Mouse (Mus musculus) lung, postnatal 0 days (tissue): ENCODE measurements at regions not wholly inside any gene's neighbourhood (a gene's known extent, or its start where the extent isn't known, plus 50 kb on each side); places are given as distances from the start of the nearest gene placed in this dataset.

Source experiments
- ATAC-seq: fragments of 200-750 bp; cut with Nextera tagmentation; 2 replicates; pipeline ENCODE4 v1.8.0; 2017; ENCODE audit warnings: moderate library complexity
- DNase-seq: peaks from one replicate; pipeline ENCODE4 v3.0.0-alpha.2; 2016; ENCODE audit warnings: low spot score
- H3K27ac ChIP-seq: fragments of 300-500 bp; sonication (generic); 2 replicates; pipeline ENCODE4 v1.5.1; 2014; ENCODE audit warnings: antibody characterized with exemption, mild to moderate bottlenecking, low read length, mixed read lengths
- H3K27me3 ChIP-seq: fragments of 300-500 bp; sonication (generic); replicated peaks from 2 replicates; pipeline ENCODE4 v1.6.1; 2014; ENCODE audit warnings: low read length, mixed read lengths; ENCODE audit not compliant: insufficient read depth
- H3K36me3 ChIP-seq: fragments of 300-500 bp; sonication (generic); 2 replicates; pipeline ENCODE4 v1.6.1; 2014; ENCODE audit warnings: low read length, mixed read lengths; ENCODE audit not compliant: insufficient read depth
- H3K4me1 ChIP-seq: fragments of 300-500 bp; sonication (generic); 2 replicates; pipeline ENCODE4 v1.6.1; 2014; ENCODE audit warnings: antibody characterized with exemption, low read depth, low read length, mixed read lengths; ENCODE audit not compliant: insufficient read depth
- H3K4me2 ChIP-seq: fragments of 300-500 bp; sonication (generic); replicated peaks from 2 replicates; pipeline ENCODE4 v1.6.1; 2014; ENCODE audit warnings: low read depth, mild to moderate bottlenecking, low read length, moderate library complexity, mixed read lengths
- H3K4me3 ChIP-seq: fragments of 300-500 bp; sonication (generic); 2 replicates; pipeline ENCODE4 v1.5.1; 2014; ENCODE audit warnings: low read depth, low read length
- H3K9ac ChIP-seq: fragments of 300-500 bp; sonication (generic); replicated peaks from 2 replicates; pipeline ENCODE4 v1.6.1; 2014; ENCODE audit warnings: low read depth, mild to moderate bottlenecking
- H3K9me3 ChIP-seq: fragments of 300-500 bp; sonication (generic); 2 replicates; pipeline ENCODE4 v1.6.1; 2016; ENCODE audit warnings: low read length, mixed read lengths
- CTCF ChIP-seq: IDR thresholded peaks from 2 replicates; pipeline ENCODE4 v1.5.1; 2016; ENCODE audit warnings: antibody characterized with exemption, mild to moderate bottlenecking
- EP300 ChIP-seq: IDR thresholded peaks from 2 replicates; pipeline ENCODE4 v1.6.1; 2016; ENCODE audit warnings: antibody characterized with exemption, mild to moderate bottlenecking, control low read depth
- WGBS: fragments of 180-500 bp; shearing (Covaris S2); extraction: QIAGEN DNeasy Blood & Tissue Kit; methylation state at CpG from one replicate; pipeline ENCODE4 v1.1.7; 2014; 5-methylcytosine and 5-hydroxymethylcytosine counted together

GRCm38 (mm10) chr1:88968142-88968541, 102.1 kb upstream of the Sh3bp4 start:
- DNase-seq, result no peak
- WGBS, result 69% methylated on average over 7 of the region's 7 CpGs
- no peak overlapping the region for H3K27ac ChIP-seq
- TF ChIP-seq EP300 (no peak), CTCF (no peak)
- H3K4me1 ChIP-seq, result no peaks in the 10 kb centered on the region
- H3K9me3 ChIP-seq, result no peaks in the 10 kb centered on the region
- H3K9ac ChIP-seq, result no peak overlapping the region
- ATAC-seq, result peak; percentile 50; the same call in 1 of the 2 replicates
- no peaks in the 10 kb centered on the region for H3K27me3 ChIP-seq
- no peaks in the 10 kb centered on the region for H3K36me3 ChIP-seq
- no peak overlapping the region for H3K4me2 ChIP-seq
- no peak overlapping the region for H3K4me3 ChIP-seq

GRCm38 (mm10) chr1:88969016-88969415, 101.2 kb upstream of the Sh3bp4 start:
- no peaks in the 10 kb centered on the region for H3K36me3 ChIP-seq
- H3K9me3 ChIP-seq, result no peaks in the 10 kb centered on the region
- H3K27ac ChIP-seq, result no peak overlapping the region
- WGBS, result 74% methylated on average over 7 of the region's 7 CpGs
- H3K4me1 ChIP-seq, result no peaks in the 10 kb centered on the region
- H3K9ac ChIP-seq, result no peak overlapping the region
- H3K4me2 ChIP-seq, result no peak overlapping the region
- TF ChIP-seq CTCF (no peak), EP300 (no peak)
- DNase-seq, result no peak
- no peak for ATAC-seq
- H3K27me3 ChIP-seq, result no peaks in the 10 kb centered on the region
- H3K4me3 ChIP-seq, result no peak overlapping the region

GRCm38 (mm10) chr1:88969630-88970029, 100.6 kb upstream of the Sh3bp4 start:
- no peak overlapping the region for H3K9ac ChIP-seq
- H3K36me3 ChIP-seq, result no peaks in the 10 kb centered on the region
- WGBS, result 90% methylated on average over 3 of the region's 3 CpGs
- H3K4me3 ChIP-seq, result no peak overlapping the region
- ATAC-seq (no peak), DNase-seq (no peak)
- TF ChIP-seq CTCF, result 0 out of 2 replicates have a peak, but pooled peaks have one; percentile 5
- no peak for TF ChIP-seq EP300
- no peaks in the 10 kb centered on the region for H3K27me3 ChIP-seq
- no peaks in the 10 kb centered on the region for H3K9me3 ChIP-seq
- no peak overlapping the region for H3K27ac ChIP-seq
- no peaks in the 10 kb centered on the region for H3K4me1 ChIP-seq
- H3K4me2 ChIP-seq, result no peak overlapping the region

- Histone ChIP-seq H3K9me3 (no peaks in the 10 kb centered on the region), H3K27ac (no peak overlapping the region), H3K9ac (no peak overlapping the region), H3K36me3 (no peaks in the 10 kb centered on the region), H3K4me1 (no peaks in the 10 kb centered on the region), H3K4me2 (no peak overlapping the region), H3K27me3 (no peaks in the 10 kb centered on the region), H3K4me3 (no peak overlapping the region)
- ATAC-seq (no peak), DNase-seq (no peak)
- WGBS, result 81% methylated on average over 8 of the region's 8 CpGs
- TF ChIP-seq EP300, result no peak
- TF ChIP-seq CTCF, result no peak
These were observed 94.1 kb upstream of the Sh3bp4 start for GRCm38 (mm10) chr1:88976101-88976500.

GRCm38 (mm10) chr1:88988011-88988695, 82.1 kb upstream of the Sh3bp4 start:
- Histone ChIP-seq H3K4me1 (no peaks in the 10 kb centered on the region), H3K4me2 (no peak overlapping the region), H3K36me3 (no peaks in the 10 kb centered on the region), H3K4me3 (no peak overlapping the region), H3K27ac (no peak overlapping the region), H3K9me3 (no peaks in the 10 kb centered on the region), H3K9ac (no peak overlapping the region), H3K27me3 (no peaks in the 10 kb centered on the region)
- ATAC-seq (no peak), DNase-seq (no peak)
- no peak for TF ChIP-seq EP300
- TF ChIP-seq CTCF, result no peak

GRCm38 (mm10) chr1:88994588-88995331, 75.5 kb upstream of the Sh3bp4 start:
- Histone ChIP-seq H3K27me3 (no peaks in the 10 kb centered on the region), H3K4me1 (no peaks in the 10 kb centered on the region), H3K27ac (no peak overlapping the region), H3K9ac (no peak overlapping the region), H3K36me3 (no peaks in the 10 kb centered on the region), H3K4me2 (no peak overlapping the region), H3K9me3 (no peaks in the 10 kb centered on the region), H3K4me3 (no peak overlapping the region)
- peak; percentile 50; the same call in 1 of the 2 replicates for ATAC-seq
- WGBS, result 53% methylated on average over 12 of the region's 12 CpGs
- DNase-seq, result peak; percentile 44
- TF ChIP-seq EP300 (peak; percentile 66), CTCF (no peak)
